Mouse (Mus musculus) lung, postnatal 0 days (tissue): Measurements from ENCODE around the gene Rsrc1.

ENCODE experiments used
- CTCF ChIP-seq: IDR thresholded peaks from 2 replicates; pipeline ENCODE4 v1.5.1; 2016; ENCODE audit warnings: antibody characterized with exemption, mild to moderate bottlenecking
- EP300 ChIP-seq: IDR thresholded peaks from 2 replicates; pipeline ENCODE4 v1.6.1; 2016; ENCODE audit warnings: antibody characterized with exemption, mild to moderate bottlenecking, control low read depth

DNA sequence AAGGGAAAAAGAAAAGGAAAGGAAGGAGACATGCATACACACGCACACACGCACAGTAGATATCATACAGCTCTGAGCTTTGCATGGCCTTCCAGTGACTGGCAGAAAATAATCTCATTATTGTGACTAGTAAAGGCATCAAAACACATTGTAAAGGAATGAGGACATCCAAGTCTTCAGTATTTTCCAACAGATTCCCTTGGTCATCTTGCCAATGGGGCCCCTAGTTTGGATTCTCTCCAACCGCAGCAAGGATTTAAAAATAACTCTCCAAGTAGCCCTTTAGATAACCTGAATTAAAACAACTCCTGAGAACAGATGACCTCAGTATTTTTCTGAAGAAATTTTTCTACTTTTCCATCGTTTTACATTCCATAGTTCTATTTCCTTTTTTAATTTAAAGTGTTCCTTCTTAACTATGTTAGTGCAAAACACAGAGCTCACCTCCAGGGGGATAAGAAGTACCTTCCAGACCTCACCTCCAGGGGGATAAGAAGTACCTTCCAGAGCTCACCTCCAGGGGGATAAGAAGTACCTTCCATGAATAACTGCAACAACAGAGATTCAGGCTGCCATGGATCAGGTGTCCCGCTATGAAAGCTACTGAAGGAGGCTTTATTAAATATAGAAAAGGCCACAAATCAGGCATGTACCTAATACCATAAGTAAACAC is 388.4 kb downstream of the Rsrc1 start:
- TF ChIP-seq CTCF (no peak), EP300 (no peak)
